Mouse (Mus musculus): ENCODE data around the gene Piwil1.

The Piwil1 gene

GRCm38 (mm10) chr5:128702224-128702623 lies at the start of gene Piwil1:
TSS of gene Piwil1 (plus strand) at chr5:128702524.
- DNase-seq (ENCODE audit: low spot score): no peak

- no peak for DNase-seq (ENCODE audit: low spot score)
Observed at GRCm38 (mm10) chr5:128656496-128657135, 45.7 kb upstream of the Piwil1 start.

DNA sequence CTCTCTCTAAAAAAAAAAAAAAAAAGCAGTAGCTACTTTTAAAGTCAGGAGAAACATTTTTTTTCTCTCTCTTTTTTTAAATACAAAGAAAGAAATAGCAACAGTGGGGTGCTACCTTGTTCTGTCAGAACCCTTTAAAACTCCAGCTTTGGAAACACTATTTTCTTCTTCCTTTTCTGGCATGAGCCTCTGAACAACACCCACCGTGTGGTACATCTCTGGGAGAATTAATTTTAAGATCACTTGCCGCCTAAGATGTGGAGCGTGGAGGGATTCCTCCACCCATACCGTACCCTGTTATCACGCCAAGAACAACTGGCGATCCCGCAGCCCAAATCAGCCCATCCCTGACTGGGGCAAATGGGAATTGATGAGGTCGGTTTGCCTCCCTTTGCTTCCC lies 42.2 kb upstream of the Piwil1 start:
- DNase-seq (ENCODE audit: low spot score): no peak

DNA sequence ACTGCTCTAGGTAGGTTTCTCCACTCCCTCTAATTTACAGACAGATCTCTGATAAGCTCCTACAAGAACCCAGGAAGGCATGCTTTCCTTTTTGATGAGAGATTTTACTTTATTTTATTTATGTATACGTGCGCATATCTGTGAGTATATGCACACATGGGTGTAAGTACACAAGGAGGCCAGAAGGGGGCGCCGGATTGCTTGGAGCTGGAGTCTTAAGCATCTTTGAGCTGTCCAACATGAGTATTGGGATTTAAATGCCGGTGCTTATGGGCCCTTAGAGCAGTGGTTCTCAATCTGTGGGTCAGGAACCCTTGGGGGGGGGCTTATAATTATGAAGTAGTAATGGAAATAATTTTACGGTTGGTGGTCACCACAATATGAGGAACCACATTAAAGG lies 39.4 kb upstream of the Piwil1 start:
- DNase-seq (ENCODE audit: low spot score): no peak

DNA sequence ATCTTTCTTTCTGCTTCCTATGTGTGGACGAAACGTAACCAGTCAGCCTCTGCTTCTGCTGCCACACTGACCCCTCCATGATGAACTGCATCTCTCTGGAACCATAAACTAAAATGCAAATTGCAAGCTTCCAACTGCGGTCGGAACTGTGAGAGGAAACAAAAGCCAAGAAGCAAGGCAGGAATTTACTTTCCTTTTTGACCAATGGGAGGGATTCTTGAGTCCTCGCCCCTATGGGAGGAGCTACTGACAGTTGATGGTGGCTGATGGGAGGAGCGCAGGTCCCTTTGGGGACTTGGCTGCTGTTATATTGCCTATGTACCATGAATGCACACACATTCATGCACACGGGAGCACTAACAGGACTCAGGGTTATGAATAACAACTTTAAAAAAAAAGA lies 38.3 kb upstream of the Piwil1 start:
- no peak for DNase-seq (ENCODE audit: low spot score)

GRCm38 (mm10) chr5:128665045-128665444 lies 37.3 kb upstream of the Piwil1 start:
- DNase-seq (ENCODE audit: low spot score): no peak

- DNase-seq (ENCODE audit: low spot score): no peak
Observed at GRCm38 (mm10) chr5:128667303-128667702, 35.0 kb upstream of the Piwil1 start.

- no peak for DNase-seq (ENCODE audit: low spot score)
Observed at GRCm38 (mm10) chr5:128674124-128674523, 28.2 kb upstream of the Piwil1 start.

DNA sequence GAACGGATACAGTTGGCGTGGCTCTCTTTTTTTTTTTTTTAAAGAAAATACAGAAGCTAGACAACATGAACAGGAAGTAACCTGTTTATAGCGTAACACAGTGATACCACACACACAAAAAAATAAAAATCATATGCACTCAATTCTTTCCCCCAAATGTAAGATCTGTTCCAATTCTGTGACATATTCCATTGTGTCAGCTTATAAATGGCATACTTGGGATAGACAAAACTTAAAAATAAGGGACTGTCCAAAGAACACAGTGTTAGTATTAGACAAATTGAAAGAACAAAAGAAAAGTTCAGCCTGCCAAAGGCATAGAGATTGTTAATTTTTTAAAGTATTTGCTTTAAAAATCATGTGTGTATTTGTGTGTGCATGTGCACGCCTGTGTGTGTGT lies 25.0 kb upstream of the Piwil1 start:
- DNase-seq (ENCODE audit: low spot score): no peak

GRCm38 (mm10) chr5:128677861-128678260 lies 24.5 kb upstream of the Piwil1 start:
- no peak for DNase-seq (ENCODE audit: low spot score)

GRCm38 (mm10) chr5:128681456-128681855 lies 20.9 kb upstream of the Piwil1 start:
- DNase-seq (ENCODE audit: low spot score): peak; percentile 40

GRCm38 (mm10) chr5:128684192-128684591 lies 18.1 kb upstream of the Piwil1 start:
- DNase-seq (ENCODE audit: low spot score): no peak

DNA sequence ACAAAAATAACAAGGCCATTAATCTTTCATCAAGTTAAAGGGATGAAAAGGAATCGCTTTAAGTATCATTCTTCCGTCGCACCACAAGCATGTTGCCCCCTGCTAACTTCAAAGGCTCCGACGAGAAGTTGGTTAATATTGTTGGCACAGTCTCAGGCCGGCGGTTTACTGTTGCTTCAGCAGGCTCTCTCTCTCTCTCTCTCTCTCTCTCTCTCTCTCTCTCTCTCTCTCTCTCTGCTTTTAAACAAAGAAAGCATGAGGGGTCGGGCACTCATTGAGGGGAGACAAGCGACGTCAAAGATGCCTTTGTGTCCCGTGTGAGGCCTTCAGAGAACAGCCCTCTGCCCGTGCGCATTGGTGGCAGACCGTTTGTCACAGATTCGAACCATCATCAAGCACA lies 17.7 kb upstream of the Piwil1 start:
- peak; percentile 43 for DNase-seq (ENCODE audit: low spot score)

GRCm38 (mm10) chr5:128687139-128687538 lies 15.2 kb upstream of the Piwil1 start:
- no peak for DNase-seq (ENCODE audit: low spot score)

DNA sequence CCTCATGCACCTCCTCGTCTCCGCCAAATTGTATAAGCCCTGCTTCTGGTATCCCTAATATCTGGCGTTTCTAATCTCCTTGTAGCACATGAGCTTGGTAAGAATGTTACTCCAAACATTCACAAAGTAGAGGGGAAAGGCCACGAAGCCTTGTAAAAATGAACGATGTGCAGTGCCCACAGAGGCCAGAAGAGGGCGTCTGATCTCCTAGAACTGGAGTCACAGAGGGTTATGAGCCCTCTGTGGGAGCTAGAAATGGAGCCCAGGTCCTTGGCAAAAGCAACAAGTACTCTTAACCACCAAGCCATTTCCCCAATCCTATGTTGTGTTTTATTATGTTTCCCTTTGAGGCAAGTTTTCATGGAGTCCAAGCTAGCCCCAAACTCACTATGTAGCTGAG lies 8.2 kb upstream of the Piwil1 start:
- DNase-seq (ENCODE audit: low spot score): no peak

GRCm38 (mm10) chr5:128694611-128695325 lies 7.6 kb upstream of the Piwil1 start:
- no peak for DNase-seq (ENCODE audit: low spot score)

GRCm38 (mm10) chr5:128696824-128697223 lies 5.5 kb upstream of the Piwil1 start:
- DNase-seq (ENCODE audit: low spot score): no peak

DNA sequence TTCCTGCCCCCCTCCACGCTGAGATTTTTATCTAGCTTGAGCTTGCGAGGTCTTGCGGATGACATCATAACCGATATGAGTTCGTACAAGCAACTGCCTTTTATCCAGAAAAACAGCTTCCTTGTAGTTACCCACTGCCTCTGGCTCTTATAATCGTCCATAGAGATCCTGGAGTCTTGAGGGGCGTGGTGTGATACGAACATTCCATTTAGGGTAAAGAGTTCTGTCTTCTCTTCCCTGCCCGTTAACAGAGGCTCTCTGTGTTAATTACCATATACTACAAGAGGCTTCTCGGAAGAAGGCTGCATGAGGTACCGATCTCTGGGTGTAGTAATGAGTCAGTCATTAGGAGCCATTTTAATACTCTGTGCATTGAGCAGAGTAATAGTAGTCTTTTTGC lies 1.6 kb upstream of the Piwil1 start:
- DNase-seq (ENCODE audit: low spot score): no peak

DNA sequence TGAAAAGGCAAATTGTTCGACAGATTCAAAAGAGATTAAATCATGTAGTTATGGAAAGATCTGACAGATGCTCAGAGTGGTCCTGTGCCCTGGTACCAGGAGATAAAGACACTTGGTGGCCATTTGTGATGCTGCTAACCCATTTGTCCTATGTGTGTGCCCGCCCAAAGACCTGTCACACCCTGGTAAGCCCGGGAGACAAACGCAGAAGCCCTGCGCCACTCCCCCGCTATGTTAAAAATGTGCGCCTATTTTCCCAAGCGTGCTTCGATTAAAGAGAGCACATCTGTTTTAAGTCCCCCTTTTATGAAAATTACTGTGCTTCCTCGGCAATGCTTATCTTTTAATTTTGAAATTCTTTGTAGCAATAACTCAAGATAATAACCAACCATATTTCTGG lies 1.4 kb downstream of the Piwil1 start:
- DNase-seq (ENCODE audit: low spot score): no peak

DNA sequence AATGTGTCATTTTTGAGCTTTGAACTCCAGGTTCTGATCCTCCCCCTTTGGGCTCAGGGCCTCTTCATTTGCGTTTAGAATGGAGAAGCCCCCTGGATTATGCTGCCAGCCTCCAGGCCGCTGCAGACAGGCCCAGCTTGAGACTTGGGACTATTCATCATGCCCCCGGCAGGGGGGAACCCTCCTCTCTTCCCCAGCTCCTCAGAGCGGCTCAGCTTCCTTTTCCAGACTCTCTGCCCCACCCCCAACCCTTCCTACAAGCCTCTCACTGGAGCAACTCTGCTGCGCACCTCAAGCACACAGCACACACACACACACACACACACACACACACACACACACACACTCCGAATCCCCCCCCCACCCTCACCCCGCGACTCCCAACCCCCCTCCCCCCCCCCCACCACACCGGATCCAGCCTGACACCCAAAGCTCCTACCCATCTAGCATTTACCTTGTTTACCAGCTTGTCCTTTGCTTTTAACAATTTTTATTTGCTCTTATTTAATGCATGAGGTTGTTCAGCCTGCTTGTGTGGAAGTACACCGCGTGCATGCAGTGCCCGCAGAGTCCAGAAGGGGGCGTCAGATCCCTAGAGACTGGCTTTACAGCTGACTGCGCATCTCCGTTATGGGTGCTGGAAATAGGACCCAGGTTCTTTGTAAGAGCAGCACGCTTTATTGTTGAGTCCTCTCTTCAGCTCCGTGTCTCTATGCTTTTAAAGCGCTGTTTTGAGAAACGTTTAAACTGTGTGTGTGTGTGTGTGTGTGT lies 2.0 kb downstream of the Piwil1 start:
- peak; percentile 65 for DNase-seq (ENCODE audit: low spot score)

- DNase-seq (ENCODE audit: low spot score): no peak
Observed at GRCm38 (mm10) chr5:128706467-128706866, 4.1 kb downstream of the Piwil1 start.

GRCm38 (mm10) chr5:128707271-128707670 lies 4.9 kb downstream of the Piwil1 start:
- DNase-seq (ENCODE audit: low spot score): no peak

DNA sequence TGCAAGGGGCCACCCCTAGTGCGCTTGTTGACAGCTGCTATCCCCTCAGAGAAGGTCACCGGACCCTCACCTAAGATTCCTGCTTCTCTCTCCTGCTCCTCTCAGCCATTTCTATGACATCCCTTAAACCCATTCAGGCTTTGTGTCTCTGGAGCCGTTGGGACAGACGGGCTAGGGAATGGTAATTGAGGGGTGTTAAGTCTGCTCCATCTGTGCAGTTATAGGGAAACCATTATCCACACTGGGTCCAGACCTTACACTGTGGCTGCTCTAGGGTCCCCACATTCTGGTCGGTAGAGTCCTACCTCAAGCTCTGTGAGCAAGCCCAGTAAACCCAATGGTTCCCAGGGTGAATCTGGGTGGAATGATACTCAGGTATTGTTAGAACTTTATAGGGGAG lies 6.6 kb downstream of the Piwil1 start:
- no peak for DNase-seq (ENCODE audit: low spot score)

Data from retina, embryonic 14.5 days (tissue).